Mouse (Mus musculus) lung, postnatal 14 days (tissue): Measurements from ENCODE around the gene Ybx1.
A peak's percentile ranks its signal among the peaks of the same experiment; 100 is the strongest.
"Not testable (repeated sequence)": the region's sequence is repeated elsewhere in the genome, so short reads cannot be mapped to it uniquely, and the experiment has no call there.

Experiments
- DNase-seq: peaks from one replicate; pipeline ENCODE4 v3.0.0; 2021

Ybx1 gene

GRCm38 (mm10) chr4:119294415-119295133 lies at the start of gene Ybx1:
Gene Ybx1 (minus strand): TSS chr4:119294604.
- peak; percentile 100 for DNase-seq

DNA sequence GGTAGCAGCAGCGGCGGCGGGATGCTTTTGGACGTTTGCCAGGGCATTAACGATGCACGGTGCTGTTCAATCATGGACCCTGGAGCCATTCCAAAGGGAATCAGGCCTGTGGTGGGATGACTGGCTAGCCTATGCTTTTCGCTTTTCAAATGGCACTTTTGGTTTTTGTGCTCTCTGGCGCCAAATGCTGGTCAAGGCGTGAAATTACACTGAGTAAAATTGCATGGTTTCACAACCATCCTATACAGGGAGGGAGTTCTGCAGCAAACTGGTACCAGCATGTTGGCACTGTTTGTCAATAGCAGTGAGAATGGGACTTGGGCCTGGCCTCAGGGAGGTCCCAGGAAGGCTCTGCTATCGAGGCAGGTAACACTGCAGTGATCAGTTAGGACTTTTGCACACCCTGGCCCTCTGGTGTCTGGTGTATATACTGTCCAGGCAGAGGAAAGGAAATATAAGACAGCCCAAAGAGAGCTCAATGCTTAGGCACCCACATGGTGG lies 44.5 kb upstream of the Ybx1 start:
- DNase-seq = peak; percentile 47

GRCm38 (mm10) chr4:119338422-119338821 lies 44.0 kb upstream of the Ybx1 start:
- no peak for DNase-seq

GRCm38 (mm10) chr4:119333487-119333886 lies 39.1 kb upstream of the Ybx1 start:
- no peak for DNase-seq

DNA sequence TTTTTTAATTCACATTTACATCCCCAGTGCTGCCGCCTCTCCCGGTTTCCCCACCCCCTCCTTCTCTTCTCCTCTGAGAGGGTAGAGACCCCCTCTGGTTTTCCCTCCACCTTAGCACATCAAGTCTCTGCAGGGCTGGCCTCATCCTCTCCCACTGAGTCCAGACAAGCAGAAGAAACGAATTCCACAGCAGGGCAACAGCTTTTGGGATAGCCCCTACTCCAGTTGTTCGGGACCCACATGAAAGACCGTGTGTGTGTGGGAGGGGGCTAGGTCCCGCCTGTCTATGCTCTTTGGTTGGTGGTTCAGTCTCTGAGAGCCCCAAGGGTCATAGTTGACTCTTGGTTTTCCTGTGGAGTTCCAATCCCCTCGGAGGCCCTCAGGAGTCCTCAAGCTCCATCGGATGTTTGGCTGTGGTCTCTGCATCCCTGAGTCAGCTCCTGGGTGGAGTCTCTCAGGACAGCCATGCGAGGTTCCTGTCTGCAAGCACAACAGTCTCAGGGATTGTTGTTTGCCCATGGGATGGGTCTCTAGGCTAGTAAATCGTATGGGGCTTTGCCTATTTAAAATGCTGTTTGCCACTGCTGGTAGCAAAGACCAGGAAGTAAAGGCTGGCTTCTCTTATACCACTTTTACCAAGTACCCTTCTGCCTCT lies 26.6 kb upstream of the Ybx1 start:
- no peak for DNase-seq

DNA sequence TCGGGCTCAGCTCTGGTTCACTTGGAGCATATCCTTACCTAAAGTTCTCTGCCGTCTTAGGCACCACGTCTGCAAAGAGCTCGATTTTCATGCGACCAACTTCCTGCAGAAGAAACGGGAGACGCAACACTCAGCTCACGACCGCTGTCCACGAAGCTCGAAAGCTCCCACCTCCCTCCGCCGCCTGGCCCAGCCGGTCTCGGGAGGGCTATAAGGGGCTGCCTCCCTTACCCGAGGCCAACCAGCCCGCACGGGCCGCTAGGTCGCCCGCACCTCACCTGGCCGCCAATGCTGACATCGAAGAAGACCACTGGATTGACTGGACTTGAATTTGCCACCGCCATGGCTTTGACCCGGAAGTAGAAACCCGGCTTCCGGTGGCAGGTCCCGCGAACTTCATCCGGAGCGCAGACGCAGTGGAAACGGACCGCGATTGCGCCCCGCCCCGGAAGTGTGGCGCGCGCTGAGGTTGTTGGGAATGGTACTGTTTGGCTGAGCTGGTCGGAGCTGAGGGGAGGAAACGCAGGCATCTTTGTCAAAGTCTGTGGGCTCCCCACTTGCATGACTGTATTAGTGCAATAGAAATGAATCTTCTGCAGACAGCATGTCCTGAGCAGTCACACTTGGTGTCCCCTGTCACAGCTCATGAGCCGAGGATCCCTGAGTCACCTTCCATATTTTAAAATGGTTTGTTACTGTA lies 25.9 kb upstream of the Ybx1 start, which contains the start of gene Ppih:
Gene Ppih (minus strand): TSS at position 416 of the 700 bp plus-strand sequence.
- DNase-seq = peak; percentile 97

GRCm38 (mm10) chr4:119313756-119314155 lies 19.4 kb upstream of the Ybx1 start:
- no peak for DNase-seq

DNA sequence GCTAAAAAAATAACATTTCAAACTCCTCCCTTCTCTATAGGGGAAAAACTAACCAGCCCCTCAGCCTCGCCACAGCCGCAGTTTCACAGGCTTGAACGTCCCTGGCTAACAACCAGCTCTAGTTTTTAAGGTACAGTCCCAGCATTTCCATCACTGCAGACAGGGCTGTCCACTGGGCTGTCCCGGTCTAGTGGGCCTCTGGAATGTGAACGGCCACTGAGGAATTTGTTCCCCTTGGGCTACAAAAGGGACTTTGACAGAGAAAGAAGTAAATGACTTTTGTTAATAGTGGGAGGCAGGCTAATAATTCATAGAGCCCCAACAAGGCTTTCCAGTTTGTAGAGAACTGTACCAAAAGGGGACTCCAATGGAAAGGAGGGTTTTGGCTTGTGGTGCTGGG lies 11.0 kb upstream of the Ybx1 start:
- DNase-seq = no peak

- DNase-seq = no peak
Observed at GRCm38 (mm10) chr4:119303291-119303690, 8.9 kb upstream of the Ybx1 start.

GRCm38 (mm10) chr4:119301777-119302176 lies 7.4 kb upstream of the Ybx1 start:
- no peak for DNase-seq

DNA sequence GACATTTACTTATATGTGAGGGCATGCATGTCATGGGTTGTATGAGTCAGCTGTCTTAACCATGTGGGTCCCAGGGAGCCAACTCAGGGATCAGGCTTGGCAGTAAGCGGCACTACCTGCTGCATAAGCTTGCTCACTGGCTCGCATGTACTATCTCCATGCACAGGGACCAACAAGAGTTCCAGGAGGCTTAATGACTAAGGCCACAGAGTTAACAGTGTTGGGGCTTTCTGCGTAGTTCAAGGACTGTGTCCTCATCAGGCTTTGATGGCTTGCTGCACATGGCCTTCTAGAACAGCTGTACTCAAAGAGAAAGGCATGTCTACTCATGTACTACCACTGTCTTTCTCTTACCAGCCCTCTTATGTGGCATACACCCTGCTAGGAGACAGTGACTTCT lies 6.4 kb upstream of the Ybx1 start:
- no peak for DNase-seq

- no peak for DNase-seq
Observed at GRCm38 (mm10) chr4:119297361-119297760, 3.0 kb upstream of the Ybx1 start.

DNA sequence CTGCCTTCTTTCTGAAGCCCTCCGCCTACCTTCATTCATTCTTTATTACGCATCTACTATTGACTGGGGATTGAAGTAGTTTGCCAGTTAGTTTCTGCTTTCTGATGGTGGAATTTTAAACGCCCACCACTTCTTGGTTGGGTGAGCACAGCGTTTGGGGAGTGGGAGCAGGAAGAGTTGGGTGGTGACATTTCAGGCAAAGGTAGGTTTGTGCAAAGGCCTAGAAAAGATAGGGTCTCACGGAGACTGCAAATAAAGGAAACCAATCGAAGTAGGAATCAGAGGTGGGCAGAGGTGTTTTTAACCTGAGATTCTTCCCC lies 690 bp upstream of the Ybx1 start:
- no peak for DNase-seq

DNA sequence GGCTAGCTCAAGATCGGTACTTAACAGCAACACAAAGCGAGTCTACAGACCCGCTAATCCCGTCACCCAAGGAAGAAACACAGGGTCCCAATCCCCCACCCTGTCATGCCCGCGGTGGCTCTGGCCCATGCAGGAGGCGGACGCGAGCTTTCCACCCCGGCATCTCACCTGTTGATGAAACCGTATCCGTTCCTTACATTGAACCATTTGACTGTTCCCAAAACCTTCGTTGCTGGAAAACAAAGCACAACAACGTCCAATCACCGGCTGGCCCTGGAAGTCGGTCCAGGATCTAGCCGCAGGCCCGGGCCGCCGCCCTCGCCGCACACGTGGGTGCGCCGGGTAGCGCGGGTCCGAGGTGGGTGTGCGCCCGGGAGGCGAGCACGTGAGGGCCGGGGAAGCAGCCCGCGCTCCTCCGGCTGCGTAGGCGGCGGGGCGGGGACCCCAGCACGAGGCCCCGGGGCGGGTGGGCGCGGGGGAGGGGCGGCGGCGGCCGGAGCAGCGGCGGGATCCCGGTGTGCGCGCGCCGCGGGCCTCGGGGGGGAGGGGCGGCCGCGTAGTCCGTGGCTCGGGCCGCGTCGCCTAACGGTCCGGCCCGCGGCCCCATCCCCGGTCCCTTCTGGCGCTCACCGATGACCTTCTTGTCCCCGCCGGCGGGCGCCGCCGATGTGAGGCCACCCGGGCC lies 688 bp downstream of the Ybx1 start:
- peak; percentile 9 for DNase-seq

DNA sequence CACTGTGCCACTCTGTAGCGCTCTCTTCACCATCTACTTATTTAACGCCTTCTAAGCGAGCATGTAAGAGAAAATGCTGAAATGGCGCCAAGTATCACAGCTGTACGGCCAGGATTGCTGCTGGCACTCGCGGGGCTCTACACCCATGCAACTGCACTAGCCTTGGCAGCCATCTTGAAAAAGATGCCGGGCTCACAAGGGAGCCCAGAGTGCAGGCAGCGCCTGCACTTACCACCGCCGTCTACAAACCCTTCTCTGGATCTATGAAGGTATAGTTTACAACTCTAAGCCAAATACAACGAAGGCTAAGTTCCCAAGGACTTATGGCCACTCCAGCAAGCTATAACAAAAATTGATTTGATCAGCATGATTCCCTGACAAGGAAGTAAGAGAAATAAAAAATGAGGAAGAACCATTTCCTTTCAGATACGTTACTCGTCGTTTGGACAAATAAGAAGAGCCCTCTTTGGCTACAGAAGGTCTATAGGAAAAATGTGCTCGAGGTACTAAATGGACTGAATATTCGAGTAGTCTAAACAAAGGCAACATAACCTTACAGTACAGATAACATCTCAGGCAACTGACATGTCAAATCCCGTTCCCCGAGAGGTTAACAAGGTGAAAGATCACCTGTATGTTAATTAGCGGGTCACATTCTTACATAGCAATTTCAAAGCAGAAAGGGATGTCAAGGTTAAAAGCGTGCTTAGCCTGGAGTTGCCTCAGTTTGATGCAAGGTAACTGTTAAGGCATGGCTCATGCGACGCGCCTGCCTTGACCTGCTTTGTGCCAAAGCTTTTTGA lies 1.4 kb downstream of the Ybx1 start:
- DNase-seq = peak; percentile 48

GRCm38 (mm10) chr4:119291921-119292320 lies 2.5 kb downstream of the Ybx1 start:
- no peak for DNase-seq

DNA sequence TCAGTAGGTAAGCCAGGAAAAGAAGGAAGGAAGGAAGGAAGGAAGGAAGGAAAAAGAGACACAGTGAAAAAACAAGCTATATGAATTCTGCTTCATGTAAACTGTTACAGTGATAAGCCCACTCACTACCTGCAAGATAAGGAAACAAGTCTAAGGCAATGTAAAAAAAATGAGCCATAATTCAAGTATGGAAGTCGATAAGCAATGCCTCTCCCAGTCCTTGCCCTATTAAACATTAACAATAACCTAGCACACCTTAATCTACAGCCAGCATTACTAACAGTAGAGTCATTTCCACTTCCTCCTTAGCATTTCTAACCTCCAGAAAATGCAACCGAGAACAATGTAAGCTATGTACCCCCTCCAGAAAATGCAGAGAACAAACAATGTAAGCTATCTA lies 9.1 kb downstream of the Ybx1 start:
- DNase-seq = no peak

- no peak for DNase-seq
Observed at GRCm38 (mm10) chr4:119284861-119285260, 9.5 kb downstream of the Ybx1 start.

DNA sequence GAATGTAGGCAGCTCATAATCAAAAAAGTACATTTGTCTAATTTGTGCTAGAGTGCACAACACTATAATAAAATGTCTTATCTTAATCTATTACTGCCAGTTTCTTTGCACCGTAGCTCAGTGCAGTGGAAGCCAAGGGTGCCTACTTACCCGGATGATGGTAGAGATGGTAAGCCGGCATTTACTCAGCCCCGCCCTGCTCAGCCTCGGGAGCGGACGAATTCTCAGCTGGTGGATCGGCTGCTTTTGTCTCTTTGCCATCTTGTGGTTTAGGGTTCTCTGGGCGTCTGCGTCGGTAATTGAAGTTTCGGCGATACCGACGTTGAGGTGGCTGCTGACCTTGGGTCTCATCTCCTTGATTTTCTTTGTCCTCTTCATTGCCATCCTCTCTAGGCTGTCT lies 15.6 kb downstream of the Ybx1 start:
- not testable (repeated sequence) for DNase-seq

GRCm38 (mm10) chr4:119275726-119276125 lies 18.7 kb downstream of the Ybx1 start:
- no peak for DNase-seq

DNA sequence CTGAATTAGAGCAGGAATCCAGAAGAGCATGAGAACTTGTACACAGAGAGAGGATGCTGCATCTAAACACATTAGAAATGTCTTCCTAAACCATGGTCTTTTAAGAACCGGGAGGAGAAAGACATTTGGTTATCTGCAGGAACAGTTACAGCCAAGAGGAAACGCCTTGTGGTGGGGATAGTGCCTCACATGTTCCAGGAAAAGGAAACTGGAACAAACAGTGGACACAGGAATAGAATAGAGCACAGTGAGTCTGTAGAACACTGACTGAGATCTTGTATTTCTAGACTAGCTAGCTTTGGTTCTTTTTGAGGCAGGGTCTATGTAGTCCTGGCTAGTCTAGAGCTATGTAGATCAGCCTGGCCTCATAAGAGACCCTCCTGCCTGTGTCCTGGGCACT lies 19.2 kb downstream of the Ybx1 start:
- peak; percentile 18 for DNase-seq

DNA sequence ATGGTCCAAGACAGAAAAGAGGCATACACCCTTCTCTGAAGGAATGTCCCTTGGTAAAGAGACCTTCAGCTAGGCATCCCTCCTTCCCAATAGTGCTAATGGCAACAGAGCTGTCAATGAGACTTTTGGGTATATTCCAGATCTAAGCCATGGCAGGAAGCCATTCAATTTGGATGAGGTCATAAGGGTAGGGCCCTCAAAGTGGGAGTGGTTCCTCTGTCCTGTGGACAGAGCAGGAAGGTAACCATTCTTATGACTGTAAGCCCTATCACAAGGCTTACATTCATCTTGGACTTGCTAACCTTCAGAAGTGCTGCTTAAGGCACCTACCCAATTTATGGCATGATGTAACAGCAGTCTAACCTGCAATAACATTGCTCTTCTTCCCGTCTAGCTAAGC lies 19.8 kb downstream of the Ybx1 start:
- peak; percentile 69 for DNase-seq
